Mouse (Mus musculus) bone marrow macrophage, adult 2 months (primary cell): ENCODE measurements around the gene Ifna14.

Experiments
- CTCF ChIP-seq: IDR thresholded peaks from 2 replicates; pipeline ENCODE4 v1.5.1; 2012; ENCODE audit warnings: low read depth, mild to moderate bottlenecking, low read length, moderate library complexity
- POLR2A ChIP-seq: IDR thresholded peaks from 2 replicates; pipeline ENCODE4 v1.6.1; 2012; ENCODE audit warnings: mild to moderate bottlenecking, low read depth, low read length, borderline replicate concordance

DNA sequence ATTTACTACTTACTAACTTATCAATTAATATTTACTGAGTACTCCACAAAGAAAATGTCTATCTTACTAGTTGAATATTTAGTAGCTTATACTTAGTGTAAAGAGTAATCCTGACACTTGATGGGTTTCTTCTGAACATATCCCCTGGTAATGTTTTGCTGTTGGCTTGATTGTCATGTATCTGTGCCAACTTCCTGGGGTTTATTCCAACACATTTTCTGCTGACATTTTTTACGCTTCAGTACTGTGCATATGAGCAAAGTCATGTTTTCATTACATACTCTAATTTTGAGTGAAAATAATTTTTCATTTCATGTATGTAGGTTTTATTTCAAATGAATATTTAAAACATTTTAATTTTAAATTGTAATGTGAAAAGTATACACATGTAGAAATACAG, 36.7 kb downstream of the Ifna14 start:
- TF ChIP-seq CTCF (no peak), POLR2A (no peak)
